Mouse (Mus musculus): Measurements from ENCODE around the gene H2-D1. TPM values are rescaled to one million over a fixed set of nuclear protein-coding genes. Genes with fewer than 3 reads are reported as not detected.

Gene H2-D1
- total RNA-seq (2021) (100 to 1,000 TPM; 105 to 131 TPM), polyA plus RNA-seq (2012; rRNA removed) (222 and 286 TPM in 2 replicates)
- long read RNA-seq, transcript H2-D1-202 (8 exons, 2,102 nt): major isoform, 231 of 321 reads
- long read RNA-seq, partial matches to known transcripts: 27 of 321 reads
- long read RNA-seq, other reads (novel, unspliced or antisense): 63 of 321 reads

- peaks cover 3% of the 10 kb centered on the region for H3K4me1 ChIP-seq (ENCODE audit: control insufficient read depth, insufficient read depth, low read length)
- no peaks in the 10 kb centered on the region for H3K27me3 ChIP-seq (ENCODE audit: control insufficient read depth, insufficient read depth, low read length)
- intact Hi-C loops (cut with DNase I): no loop called here
- WGBS: 2% methylated on average over 72 of the region's 73 CpGs
- H3K9ac ChIP-seq (ENCODE audit: low read depth, low read length): peak within 1 kb of the TSS; percentile 87
- peak within 1 kb of the TSS; percentile 90 for H3K27ac ChIP-seq
- TF ChIP-seq CTCF (IDR thresholded peaks at IDR 0.05): no peak
- TF ChIP-seq EP300 (IDR thresholded peaks at IDR 0.05; ENCODE audit: insufficient read depth, low read depth, low read length): 0 out of 2 replicates have a peak, but pooled peaks have one; percentile 49
- TF ChIP-seq POLR2A (IDR thresholded peaks at IDR 0.05; ENCODE audit: insufficient read depth, low read depth, low read length): peak; percentile 96
- peak within 1 kb of the TSS; percentile 79 for H3K4me3 ChIP-seq
- peak; percentile 99 to 100 for DNase-seq
- H3K79me2 ChIP-seq (replicated peaks; ENCODE audit: control insufficient read depth, insufficient read depth, low read length): no peaks in the 10 kb centered on the region
- H3K36me3 ChIP-seq (ENCODE audit: control insufficient read depth, insufficient read depth, low read length): peaks cover 3% of the 10 kb centered on the region
These were observed at the start of gene H2-D1 for GRCm38 (mm10) chr17:35262664-35263522. H2-D1 (plus strand) TSS chr17:35262730.

- H3K36me3 ChIP-seq (ENCODE audit: control insufficient read depth, insufficient read depth, low read length): no peaks in the 10 kb centered on the region
- intact Hi-C loops (cut with DNase I): no loop called here
- no peak overlapping the region for H3K9ac ChIP-seq (ENCODE audit: low read depth, low read length)
- peaks cover 4% of the 10 kb centered on the region for H3K4me1 ChIP-seq (ENCODE audit: control insufficient read depth, insufficient read depth, low read length)
- no peaks in the 10 kb centered on the region for H3K79me2 ChIP-seq (replicated peaks; ENCODE audit: control insufficient read depth, insufficient read depth, low read length)
- no peak for DNase-seq
- 95% methylated on average over 5 of the region's 5 CpGs for WGBS
- no peaks in the 10 kb centered on the region for H3K27me3 ChIP-seq (ENCODE audit: control insufficient read depth, insufficient read depth, low read length)
- TF ChIP-seq CTCF (IDR thresholded peaks at IDR 0.05): no peak
- no peak for TF ChIP-seq POLR2A (IDR thresholded peaks at IDR 0.05; ENCODE audit: insufficient read depth, low read depth, low read length)
- no peak for TF ChIP-seq EP300 (IDR thresholded peaks at IDR 0.05; ENCODE audit: insufficient read depth, low read depth, low read length)
- no peak overlapping the region for H3K27ac ChIP-seq
- H3K4me3 ChIP-seq: no peak overlapping the region
These were observed 49.5 kb upstream of the H2-D1 start for GRCm38 (mm10) chr17:35213071-35213470.

- peak; percentile 57 to 73 for DNase-seq
- intact Hi-C loops (cut with DNase I): loop anchor here (2.0 kb wide), 1 partner anchor 20 kb away; no protein-coding TSS in a partner anchor
- TF ChIP-seq EP300 (IDR thresholded peaks at IDR 0.05; ENCODE audit: insufficient read depth, low read depth, low read length) (0 out of 2 replicates have a peak, but pooled peaks have one; percentile 42), CTCF (IDR thresholded peaks at IDR 0.05) (no peak)
- Histone ChIP-seq H3K4me3 (peak overlapping the region; percentile 19; the same call in 1 of the 2 replicates), H3K27ac (peak overlapping the region; percentile 87), H3K27me3 (ENCODE audit: control insufficient read depth, insufficient read depth, low read length) (no peaks in the 10 kb centered on the region), H3K4me1 (ENCODE audit: control insufficient read depth, insufficient read depth, low read length) (peaks cover 18% of the 10 kb centered on the region), H3K79me2 (replicated peaks; ENCODE audit: control insufficient read depth, insufficient read depth, low read length) (no peaks in the 10 kb centered on the region), H3K36me3 (ENCODE audit: control insufficient read depth, insufficient read depth, low read length) (peaks cover 3% of the 10 kb centered on the region; the same call in 1 of the 2 replicates), H3K9ac (ENCODE audit: low read depth, low read length) (peak overlapping the region; percentile 61)
- WGBS: 50% methylated on average over 18 of the region's 18 CpGs
These were observed 43.9 kb upstream of the H2-D1 start for GRCm38 (mm10) chr17:35218516-35219193.

GRCm38 (mm10) chr17:35219601-35220041 is 42.9 kb upstream of the H2-D1 start:
- Histone ChIP-seq H3K27ac (peak overlapping the region; percentile 87), H3K4me1 (ENCODE audit: control insufficient read depth, insufficient read depth, low read length) (peaks cover 18% of the 10 kb centered on the region), H3K79me2 (replicated peaks; ENCODE audit: control insufficient read depth, insufficient read depth, low read length) (no peaks in the 10 kb centered on the region), H3K27me3 (ENCODE audit: control insufficient read depth, insufficient read depth, low read length) (no peaks in the 10 kb centered on the region), H3K4me3 (no peak overlapping the region), H3K36me3 (ENCODE audit: control insufficient read depth, insufficient read depth, low read length) (peaks cover 3% of the 10 kb centered on the region; the same call in 1 of the 2 replicates), H3K9ac (ENCODE audit: low read depth, low read length) (peak overlapping the region; percentile 9; the same call in 1 of the 2 replicates)
- TF ChIP-seq EP300 (IDR thresholded peaks at IDR 0.05; ENCODE audit: insufficient read depth, low read depth, low read length) (no peak), CTCF (IDR thresholded peaks at IDR 0.05) (no peak), POLR2A (IDR thresholded peaks at IDR 0.05; ENCODE audit: insufficient read depth, low read depth, low read length) (no peak)
- WGBS: 35% methylated on average over 6 of the region's 6 CpGs
- DNase-seq: peak; percentile 47 to 51
- intact Hi-C loops (cut with DNase I): loop anchor here (2.0 kb wide), 1 partner anchor 21 kb away; no protein-coding TSS in a partner anchor

GRCm38 (mm10) chr17:35220156-35220952 is 42.2 kb upstream of the H2-D1 start, which contains the start of gene Gm16181:
Gm16181 (plus strand) TSS chr17:35220834.
- peak within 1 kb of the TSS; percentile 87 for H3K27ac ChIP-seq
- DNase-seq: peak; percentile 73 to 78
- H3K9ac ChIP-seq (ENCODE audit: low read depth, low read length): peak within 1 kb of the TSS; percentile 58
- peaks cover 3% of the 10 kb centered on the region; the same call in 1 of the 2 replicates for H3K36me3 ChIP-seq (ENCODE audit: control insufficient read depth, insufficient read depth, low read length)
- WGBS: 36% methylated on average over 28 of the region's 28 CpGs
- H3K79me2 ChIP-seq (replicated peaks; ENCODE audit: control insufficient read depth, insufficient read depth, low read length): no peaks in the 10 kb centered on the region
- peak within 1 kb of the TSS; percentile 34 for H3K4me3 ChIP-seq
- intact Hi-C loops (cut with DNase I): no loop called here
- H3K27me3 ChIP-seq (ENCODE audit: control insufficient read depth, insufficient read depth, low read length): no peaks in the 10 kb centered on the region
- TF ChIP-seq POLR2A (IDR thresholded peaks at IDR 0.05; ENCODE audit: insufficient read depth, low read depth, low read length): 0 out of 2 replicates have a peak, but pooled peaks have one; percentile 39
- no peak for TF ChIP-seq EP300 (IDR thresholded peaks at IDR 0.05; ENCODE audit: insufficient read depth, low read depth, low read length)
- H3K4me1 ChIP-seq (ENCODE audit: control insufficient read depth, insufficient read depth, low read length): peaks cover 18% of the 10 kb centered on the region
